Mouse (Mus musculus): Measurements from ENCODE around the gene Fdps. TPM values are rescaled to one million over a fixed set of nuclear protein-coding genes. Genes with fewer than 3 reads are reported as not detected.

Fdps gene
- total RNA-seq, 1 experiment, result 184 TPM

GRCm38 (mm10) chr3:89108146-89108545 is 6.4 kb upstream of the Fdps start:
- no peak for TF ChIP-seq ZC3H11A (IDR thresholded peaks at IDR 0.05; ENCODE audit: borderline replicate concordance, low read depth, low read length)
- no peak for TF ChIP-seq HCFC1 (IDR thresholded peaks at IDR 0.05; ENCODE audit: borderline replicate concordance, insufficient read depth, low read length)
- TF ChIP-seq MAFK (IDR thresholded peaks at IDR 0.05; ENCODE audit: insufficient read depth, low read depth, low read length), result no peak
- no peak for TF ChIP-seq ZNF384 (IDR thresholded peaks at IDR 0.05; ENCODE audit: low read depth, low read length)
- no peak for TF ChIP-seq CHD2 (IDR thresholded peaks at IDR 0.05; ENCODE audit: low read depth, low read length)
- Histone ChIP-seq H3K9me3 (ENCODE audit: control insufficient read depth, insufficient read depth, low read depth, low read length) (no peaks in the 10 kb centered on the region), H3K4me1 (ENCODE audit: control insufficient read depth in 2 of 2, insufficient read depth in 2 of 2, low read length in 2 of 2, poor library complexity in 1 of 2) (peaks cover 0 to 2% of the 10 kb centered on the region in 2 experiments; a peak in 1 of 4 replicates), H3K9ac (ENCODE audit: insufficient read depth, low read depth, low read length, poor library complexity, severe bottlenecking) (no peak overlapping the region), H3K27ac (ENCODE audit: insufficient read depth, low read depth, low read length, poor library complexity, severe bottlenecking) (no peak overlapping the region), H3K4me3 (ENCODE audit: insufficient read depth in 1 of 2, low read depth in 1 of 2, low read length in 2 of 2, poor library complexity in 1 of 2, severe bottlenecking in 1 of 2) (no peak overlapping the region), H3K36me3 (ENCODE audit: control insufficient read depth, insufficient read depth, low read length, poor library complexity, severe bottlenecking) (no peaks in the 10 kb centered on the region)
- DNase-seq (ENCODE audit: low read depth, low spot score), result no peak
- in situ Hi-C loops (cut with MboI; ENCODE audit: low sequenced_read_pairs in 2 of 2, unreplicated experiment in 2 of 2), result no loop called here

GRCm38 (mm10) chr3:89107545-89107944 is 5.8 kb upstream of the Fdps start:
- in situ Hi-C loops (cut with MboI; ENCODE audit: low sequenced_read_pairs in 2 of 2, unreplicated experiment in 2 of 2), result no loop called here
- Histone ChIP-seq H3K9me3 (ENCODE audit: control insufficient read depth, insufficient read depth, low read depth, low read length) (no peaks in the 10 kb centered on the region), H3K9ac (ENCODE audit: insufficient read depth, low read depth, low read length, poor library complexity, severe bottlenecking) (no peak overlapping the region), H3K27ac (ENCODE audit: insufficient read depth, low read depth, low read length, poor library complexity, severe bottlenecking) (no peak overlapping the region), H3K4me3 (ENCODE audit: insufficient read depth in 1 of 2, low read depth in 1 of 2, low read length in 2 of 2, poor library complexity in 1 of 2, severe bottlenecking in 1 of 2) (no peak overlapping the region), H3K36me3 (ENCODE audit: control insufficient read depth, insufficient read depth, low read length, poor library complexity, severe bottlenecking) (no peaks in the 10 kb centered on the region), H3K4me1 (ENCODE audit: control insufficient read depth in 2 of 2, insufficient read depth in 2 of 2, low read length in 2 of 2, poor library complexity in 1 of 2) (peaks cover 0 to 2% of the 10 kb centered on the region in 2 experiments; a peak in 2 of 4 replicates)
- no peak for TF ChIP-seq HCFC1 (IDR thresholded peaks at IDR 0.05; ENCODE audit: borderline replicate concordance, insufficient read depth, low read length)
- TF ChIP-seq ZC3H11A (IDR thresholded peaks at IDR 0.05; ENCODE audit: borderline replicate concordance, low read depth, low read length), result no peak
- TF ChIP-seq ZNF384 (IDR thresholded peaks at IDR 0.05; ENCODE audit: low read depth, low read length), result no peak
- TF ChIP-seq CHD2 (IDR thresholded peaks at IDR 0.05; ENCODE audit: low read depth, low read length), result no peak
- no peak for TF ChIP-seq MAFK (IDR thresholded peaks at IDR 0.05; ENCODE audit: insufficient read depth, low read depth, low read length)
- DNase-seq (ENCODE audit: low read depth, low spot score), result no peak

- Histone ChIP-seq H3K27ac (ENCODE audit: insufficient read depth, low read depth, low read length, poor library complexity, severe bottlenecking) (no peak overlapping the region), H3K4me3 (ENCODE audit: insufficient read depth in 1 of 2, low read depth in 1 of 2, low read length in 2 of 2, poor library complexity in 1 of 2, severe bottlenecking in 1 of 2) (no peak overlapping the region), H3K9ac (ENCODE audit: insufficient read depth, low read depth, low read length, poor library complexity, severe bottlenecking) (no peak overlapping the region), H3K9me3 (ENCODE audit: control insufficient read depth, insufficient read depth, low read depth, low read length) (no peaks in the 10 kb centered on the region), H3K4me1 (ENCODE audit: control insufficient read depth in 2 of 2, insufficient read depth in 2 of 2, low read length in 2 of 2, poor library complexity in 1 of 2) (peaks cover 0 to 2% of the 10 kb centered on the region in 2 experiments; a peak in 2 of 4 replicates), H3K36me3 (ENCODE audit: control insufficient read depth, insufficient read depth, low read length, poor library complexity, severe bottlenecking) (no peaks in the 10 kb centered on the region)
- TF ChIP-seq CHD2 (IDR thresholded peaks at IDR 0.05; ENCODE audit: low read depth, low read length) (no peak), ZNF384 (IDR thresholded peaks at IDR 0.05; ENCODE audit: low read depth, low read length) (no peak), ZC3H11A (IDR thresholded peaks at IDR 0.05; ENCODE audit: borderline replicate concordance, low read depth, low read length) (no peak), MAFK (IDR thresholded peaks at IDR 0.05; ENCODE audit: insufficient read depth, low read depth, low read length) (no peak), HCFC1 (IDR thresholded peaks at IDR 0.05; ENCODE audit: borderline replicate concordance, insufficient read depth, low read length) (no peak)
- in situ Hi-C loops (cut with MboI; ENCODE audit: low sequenced_read_pairs in 2 of 2, unreplicated experiment in 2 of 2), result no loop called here
- no peak for DNase-seq (ENCODE audit: low read depth, low spot score)
Observed at GRCm38 (mm10) chr3:89106881-89107280, 5.1 kb upstream of the Fdps start.

- Histone ChIP-seq H3K4me1 (ENCODE audit: control insufficient read depth in 2 of 2, insufficient read depth in 2 of 2, low read length in 2 of 2, poor library complexity in 1 of 2) (peaks cover 0 to 5% of the 10 kb centered on the region in 2 experiments; a peak in 2 of 4 replicates), H3K9me3 (ENCODE audit: control insufficient read depth, insufficient read depth, low read depth, low read length) (no peaks in the 10 kb centered on the region), H3K36me3 (ENCODE audit: control insufficient read depth, insufficient read depth, low read length, poor library complexity, severe bottlenecking) (peaks cover 17% of the 10 kb centered on the region), H3K27ac (ENCODE audit: insufficient read depth, low read depth, low read length, poor library complexity, severe bottlenecking) (no peak overlapping the region), H3K4me3 (ENCODE audit: insufficient read depth in 1 of 2, low read depth in 1 of 2, low read length in 2 of 2, poor library complexity in 1 of 2, severe bottlenecking in 1 of 2) (no peak overlapping the region), H3K9ac (ENCODE audit: insufficient read depth, low read depth, low read length, poor library complexity, severe bottlenecking) (no peak overlapping the region)
- TF ChIP-seq HCFC1 (IDR thresholded peaks at IDR 0.05; ENCODE audit: borderline replicate concordance, insufficient read depth, low read length), result no peak
- TF ChIP-seq CHD2 (IDR thresholded peaks at IDR 0.05; ENCODE audit: low read depth, low read length), result no peak
- TF ChIP-seq ZNF384 (IDR thresholded peaks at IDR 0.05; ENCODE audit: low read depth, low read length), result no peak
- no peak for DNase-seq (ENCODE audit: low read depth, low spot score)
- in situ Hi-C loops (cut with MboI; ENCODE audit: low sequenced_read_pairs in 2 of 2, unreplicated experiment in 2 of 2), result no loop called here
Observed at GRCm38 (mm10) chr3:89103291-89103595, 1.5 kb upstream of the Fdps start.

Measured in ES-E14 (cell line).